Mouse (Mus musculus) CD4-positive helper T cell, adult 2 months (primary cell): ENCODE data around the gene Cacng2.
A peak's percentile ranks its signal among the peaks of the same experiment; 100 is the strongest.

Source experiments
- DNase-seq: peaks from one replicate; pipeline ENCODE4 v3.0.0-alpha.2; 2012; ENCODE audit warnings: low read depth, missing footprints, low spot score

Gene Cacng2

DNA sequence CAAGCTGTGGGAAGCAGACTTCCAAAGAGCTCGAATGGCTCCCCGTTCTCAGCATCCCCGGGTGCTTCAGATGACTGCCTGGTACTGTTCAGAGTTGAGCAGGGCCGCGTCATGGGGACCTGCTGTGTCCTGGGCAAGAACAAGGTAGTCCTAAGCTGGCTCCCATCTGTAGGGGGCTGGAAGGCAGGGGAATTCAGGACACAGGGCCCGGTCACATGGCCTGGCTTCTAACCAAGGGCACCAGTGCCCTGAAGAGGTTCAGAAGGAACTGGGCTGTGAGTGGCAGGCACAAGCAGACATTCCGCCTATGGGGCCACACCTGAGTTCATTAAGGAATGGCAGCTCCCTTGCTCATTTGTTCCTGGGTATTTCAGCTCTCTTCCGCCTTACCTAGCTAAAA is 37.7 kb downstream of the Cacng2 start:
- no peak for DNase-seq

DNA sequence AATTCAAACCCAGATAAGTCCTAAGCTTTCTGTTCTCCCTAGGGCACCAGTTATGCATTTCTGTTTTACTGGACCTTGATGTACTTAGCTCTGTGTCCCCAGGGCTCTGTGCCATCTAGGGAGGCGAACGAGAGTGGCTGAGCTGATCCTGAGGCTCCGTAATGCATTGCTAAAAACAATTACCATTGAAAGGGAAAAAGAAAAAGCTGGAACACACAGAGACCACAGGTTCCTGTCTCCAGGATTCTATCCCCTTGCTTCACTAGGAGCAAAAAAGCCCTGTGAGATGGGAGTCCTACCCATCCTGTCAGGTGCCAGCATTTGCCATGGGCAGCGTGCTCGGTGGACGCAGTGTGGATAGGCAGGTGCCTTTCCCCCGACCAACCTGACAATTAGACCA is 38.4 kb downstream of the Cacng2 start:
- no peak for DNase-seq

DNA sequence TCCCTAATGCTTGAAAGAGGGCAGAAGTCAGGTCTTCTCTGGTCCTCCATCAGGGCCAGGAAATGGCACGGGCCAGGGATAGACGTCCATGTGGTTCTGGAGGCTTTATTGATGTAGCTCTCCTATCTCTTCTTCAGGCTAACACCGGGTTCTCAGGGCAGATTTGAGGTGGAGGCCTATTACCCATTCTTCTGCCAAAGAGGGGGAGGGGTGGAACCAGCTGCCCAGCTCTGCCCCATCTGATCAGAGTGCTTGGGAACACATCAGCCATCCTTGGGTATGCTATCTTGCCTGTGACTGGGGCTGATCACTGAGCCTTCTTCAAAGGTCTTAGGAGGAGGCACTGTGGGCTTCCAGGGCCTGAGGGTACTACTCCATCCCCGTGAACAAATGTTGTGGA is 39.5 kb downstream of the Cacng2 start:
- no peak for DNase-seq

DNA sequence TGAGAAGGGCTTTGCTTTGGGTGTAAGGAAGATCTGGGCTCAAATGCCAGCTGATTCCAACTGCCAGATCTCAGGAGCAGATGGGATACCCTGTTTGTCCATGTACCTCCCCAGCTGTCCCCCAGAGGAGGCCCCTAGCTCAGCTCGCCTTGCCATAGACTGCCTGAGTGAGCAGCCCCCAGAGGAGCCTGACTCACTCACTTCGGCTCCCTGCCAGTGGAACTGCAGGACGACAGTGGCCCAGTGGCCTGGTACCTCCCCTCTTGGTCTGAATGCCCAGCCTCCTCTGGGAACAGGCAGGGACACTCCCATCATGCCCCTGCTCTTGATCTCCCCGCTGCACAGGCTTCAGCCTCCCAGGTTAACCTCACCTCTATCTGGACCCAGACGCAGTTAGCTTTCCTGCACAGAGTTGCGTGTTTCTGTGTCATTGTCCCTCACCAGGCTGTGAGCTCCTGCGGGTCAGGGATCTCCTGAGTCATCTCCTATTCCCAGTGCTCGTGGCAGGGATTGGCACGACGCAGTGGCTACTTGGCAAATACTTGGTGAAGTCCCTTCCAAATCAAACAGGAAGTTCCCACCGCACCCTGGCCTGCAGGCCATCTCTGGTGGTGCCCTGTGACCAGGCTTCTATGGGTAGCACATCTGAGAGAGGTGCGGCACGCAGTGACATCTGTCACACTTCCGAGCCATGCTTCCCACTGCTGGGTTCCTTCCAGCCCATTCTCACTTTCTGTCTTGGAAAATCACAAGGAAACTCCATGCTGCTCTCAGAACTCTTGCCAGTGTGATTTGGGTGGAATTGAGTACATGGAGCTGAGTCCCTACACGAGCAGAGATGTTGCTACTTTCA is 40.8 kb downstream of the Cacng2 start:
- no peak for DNase-seq

DNA sequence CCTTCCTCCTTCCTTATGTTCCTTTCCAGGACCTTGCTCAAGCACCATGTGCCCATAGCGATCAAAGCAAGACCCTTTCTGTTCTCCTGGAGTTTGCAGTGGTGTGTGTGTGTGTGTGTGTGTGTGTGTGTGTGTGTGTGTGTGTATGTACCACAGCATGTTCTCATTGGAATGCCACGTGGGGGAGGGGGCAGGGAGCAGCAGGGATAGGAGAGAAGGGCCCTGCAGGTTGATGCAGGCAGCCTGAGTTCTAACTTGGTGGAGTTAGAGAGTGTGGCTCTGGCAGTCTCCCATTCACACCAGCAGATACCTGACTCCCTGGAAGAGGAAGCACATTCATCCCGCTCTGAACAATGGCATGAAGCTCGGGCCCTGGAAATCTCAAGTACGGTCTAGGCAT is 41.6 kb downstream of the Cacng2 start:
- DNase-seq = no peak

DNA sequence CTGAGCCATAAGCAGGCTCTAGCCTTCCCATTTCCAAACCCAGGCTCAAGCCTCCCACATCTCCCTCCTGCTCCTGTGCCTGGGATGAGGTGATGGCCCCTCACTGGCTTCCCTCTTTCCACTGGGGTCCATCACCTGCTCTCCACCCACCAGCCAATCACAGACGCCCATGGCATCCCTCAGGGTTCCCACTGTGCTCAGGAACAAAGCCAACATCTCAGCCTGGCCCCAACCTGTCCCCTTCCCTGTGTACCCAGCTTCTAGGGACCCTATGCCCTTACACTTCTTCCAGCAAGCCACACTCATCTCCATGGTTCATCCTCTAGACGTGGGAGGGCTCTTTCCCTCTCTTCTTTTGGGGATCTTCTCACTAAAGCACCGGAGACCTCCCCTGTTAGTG is 43.9 kb downstream of the Cacng2 start:
- no peak for DNase-seq

DNA sequence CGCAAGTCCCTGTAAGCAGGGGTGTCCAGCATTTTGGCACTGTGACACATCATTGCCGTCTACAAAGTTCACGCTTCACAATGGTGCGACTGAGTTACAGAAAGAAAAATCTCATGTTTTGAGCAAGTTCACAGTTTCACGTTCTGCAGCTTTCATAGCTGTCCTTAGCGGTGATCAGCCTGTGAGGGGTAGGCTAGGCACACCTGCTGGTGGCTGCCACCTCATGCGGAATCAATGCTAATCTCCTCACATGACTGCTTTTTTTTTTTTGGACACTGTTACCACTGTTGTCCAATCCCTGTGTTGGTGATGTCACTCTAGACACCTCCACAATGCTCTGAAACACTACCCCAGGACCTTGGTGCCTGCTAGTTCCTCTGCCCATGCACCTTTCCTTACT is 46.7 kb downstream of the Cacng2 start:
- DNase-seq = no peak

DNA sequence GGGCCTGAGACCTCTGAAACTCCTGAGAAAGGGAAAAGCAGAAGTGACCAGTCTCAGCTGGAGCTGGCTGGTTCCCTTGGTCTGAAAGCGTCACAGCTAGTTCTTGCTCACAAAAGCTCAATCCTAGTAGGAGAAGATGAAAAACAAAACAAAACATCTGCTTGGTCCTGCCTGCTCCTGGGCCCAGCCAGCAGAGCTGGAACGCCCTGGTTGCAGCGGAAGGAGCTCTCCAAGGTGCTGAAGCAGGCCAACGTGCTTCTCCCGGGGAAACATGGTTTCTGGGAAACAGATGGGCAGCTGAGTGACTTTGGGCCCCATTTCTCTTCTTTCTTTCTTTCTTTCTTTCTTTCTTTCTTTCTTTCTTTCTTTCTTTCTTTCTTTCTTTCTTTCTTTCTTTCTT is 53.4 kb downstream of the Cacng2 start:
- DNase-seq = peak; percentile 14

DNA sequence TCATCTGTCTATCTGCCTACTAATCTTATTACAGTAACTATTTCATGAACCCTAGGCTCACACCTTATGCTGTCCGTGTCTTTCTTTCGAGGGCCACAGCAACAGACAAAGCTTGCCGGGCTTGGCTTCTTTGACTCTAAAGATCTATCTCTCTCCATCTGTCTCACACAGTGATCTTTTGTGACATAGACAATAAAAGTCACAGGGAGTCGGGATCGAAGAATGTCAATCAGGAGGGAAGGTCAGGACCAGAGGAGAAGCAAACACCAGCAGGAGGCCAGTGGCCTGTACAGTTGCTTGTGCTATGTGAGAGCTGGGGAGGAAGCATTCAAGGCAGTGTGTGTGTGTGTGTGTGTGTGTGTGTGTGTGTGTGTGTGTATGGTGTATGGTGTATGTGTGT is 54.3 kb downstream of the Cacng2 start:
- no peak for DNase-seq

DNA sequence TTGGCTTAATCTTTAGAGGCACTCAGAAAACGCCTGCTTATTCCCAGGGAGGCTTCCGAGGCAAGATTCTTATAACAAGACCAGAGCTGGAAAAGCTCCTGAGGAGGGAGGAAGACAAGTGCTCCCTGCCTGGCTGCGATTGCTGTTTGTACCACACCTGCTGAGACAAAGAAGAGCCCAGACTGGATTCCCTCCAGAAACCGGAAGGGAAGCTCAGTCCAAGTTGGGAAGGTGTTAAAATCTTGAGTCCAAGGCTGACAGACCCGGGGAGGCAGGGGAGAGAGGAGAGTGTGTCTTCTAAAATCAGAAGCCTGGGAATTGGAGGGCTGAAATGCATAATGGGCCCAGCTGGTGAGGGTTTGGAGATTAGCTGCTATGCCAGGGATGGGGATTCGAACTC is 55.5 kb downstream of the Cacng2 start:
- no peak for DNase-seq

DNA sequence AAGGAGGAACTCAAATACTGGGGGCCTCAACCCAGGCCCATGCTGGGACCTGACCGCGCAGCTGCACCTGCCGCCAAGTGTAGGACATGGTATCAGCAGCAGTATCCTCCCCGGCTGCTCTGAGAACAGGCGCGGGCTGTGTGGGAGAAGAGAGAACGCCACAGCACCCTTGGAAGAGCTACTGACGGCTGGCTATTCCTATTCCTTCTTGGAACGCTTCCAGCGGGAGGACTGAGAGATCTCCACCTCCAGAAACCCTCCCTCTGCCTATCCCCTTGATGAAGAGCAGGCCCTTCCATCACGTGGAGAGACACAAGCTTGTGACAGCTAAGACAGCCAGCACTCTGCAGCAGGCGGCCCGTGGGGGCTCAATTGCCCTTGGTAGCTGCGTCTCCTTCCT is 57.4 kb downstream of the Cacng2 start:
- no peak for DNase-seq

DNA sequence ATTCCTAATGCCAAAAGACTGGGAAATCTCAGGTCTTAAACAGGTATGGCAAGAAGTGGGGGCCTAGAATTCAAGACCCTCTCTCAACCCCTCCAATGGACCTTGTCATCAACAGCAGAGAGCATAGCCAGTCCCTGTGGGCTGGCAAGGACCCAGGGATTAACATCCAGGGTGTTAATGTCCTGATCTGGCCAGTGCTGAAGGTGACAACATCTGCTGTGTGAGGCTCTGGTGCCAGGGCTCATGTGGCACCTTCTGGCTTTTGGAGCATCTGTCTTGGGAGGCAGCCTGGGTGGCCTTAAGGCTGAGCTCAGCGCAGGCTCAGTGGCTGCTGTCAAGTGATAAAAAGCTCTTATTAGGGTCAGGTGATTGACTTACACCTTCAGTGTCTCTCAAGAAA is 62.9 kb downstream of the Cacng2 start:
- DNase-seq = no peak

DNA sequence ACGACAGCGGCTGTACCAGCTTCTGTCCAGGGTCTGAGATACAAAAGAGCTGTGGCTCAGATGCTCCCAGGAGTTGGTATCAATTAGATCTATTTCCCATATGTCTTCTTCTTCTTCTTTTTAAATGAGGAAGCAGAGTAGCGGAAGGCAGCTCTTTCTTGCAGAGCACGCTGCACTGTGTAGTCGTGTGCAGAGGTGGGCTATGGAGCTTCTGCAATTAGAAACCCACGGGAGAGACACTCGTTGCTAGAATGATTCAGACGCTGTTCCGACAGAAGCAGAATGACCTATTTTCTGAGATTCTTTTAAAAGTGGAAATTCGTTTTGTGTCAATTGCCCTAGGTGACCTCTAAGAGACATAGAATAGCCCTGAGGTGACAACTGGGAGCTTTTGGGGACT is 69.1 kb downstream of the Cacng2 start:
- no peak for DNase-seq

DNA sequence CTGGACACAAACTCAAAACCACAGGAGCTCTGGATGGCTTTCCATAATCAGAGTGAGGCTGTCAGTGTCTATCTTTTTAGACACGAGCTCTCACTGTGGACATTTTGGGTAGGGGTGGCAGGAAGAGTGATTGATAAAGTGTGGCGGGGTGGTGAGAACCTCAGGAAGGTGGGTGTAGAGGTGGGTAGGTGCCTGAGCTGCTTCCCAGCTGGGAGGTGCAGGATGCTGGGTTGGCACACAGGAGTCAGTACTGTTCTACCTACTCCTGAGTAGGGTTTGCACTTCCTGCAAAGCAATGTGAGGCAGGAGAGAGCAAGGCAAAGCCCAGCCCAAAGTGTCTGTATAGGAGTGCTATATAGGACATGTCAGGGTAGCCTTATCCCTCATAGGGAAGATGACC is 69.9 kb downstream of the Cacng2 start:
- no peak for DNase-seq

DNA sequence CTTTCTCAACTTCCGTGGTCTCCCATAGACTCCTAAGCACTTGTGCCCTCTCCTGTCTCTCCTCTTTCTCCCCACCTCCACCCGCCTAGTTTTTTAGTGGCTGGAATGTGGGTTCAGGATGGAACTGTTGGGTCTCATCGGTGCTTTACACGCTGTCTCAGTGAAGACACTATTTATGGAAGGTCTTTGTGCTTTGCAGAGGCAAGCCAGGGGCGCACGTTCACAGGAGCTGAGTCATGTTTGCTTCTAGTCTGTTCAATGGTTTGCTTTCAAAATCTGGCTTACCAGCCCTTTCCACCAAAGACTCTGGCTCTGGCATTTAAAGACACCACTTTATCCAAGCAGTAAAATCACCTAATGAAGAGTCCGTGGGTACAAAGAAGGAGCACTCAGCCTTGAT is 74.0 kb downstream of the Cacng2 start:
- DNase-seq = no peak

DNA sequence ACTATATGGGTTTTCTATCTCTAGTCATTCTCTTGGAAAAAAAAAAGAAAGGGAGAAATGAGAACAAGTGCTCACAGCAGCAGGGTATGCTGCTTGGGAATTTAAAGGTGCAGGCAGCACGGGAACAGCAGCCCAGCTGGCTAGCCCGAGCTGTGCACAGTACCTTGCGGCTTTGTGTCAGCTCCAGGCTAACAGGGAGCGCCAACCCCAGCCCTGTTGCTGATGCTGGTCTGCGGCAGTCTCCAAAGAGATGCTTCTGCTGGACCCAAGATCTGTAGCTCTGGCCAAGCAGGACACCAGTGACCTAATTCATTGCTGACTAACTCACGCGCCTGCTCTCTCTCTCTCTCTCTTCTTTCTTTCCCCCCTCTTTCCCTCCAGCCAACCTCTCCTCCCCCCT is 74.5 kb downstream of the Cacng2 start:
- no peak for DNase-seq

DNA sequence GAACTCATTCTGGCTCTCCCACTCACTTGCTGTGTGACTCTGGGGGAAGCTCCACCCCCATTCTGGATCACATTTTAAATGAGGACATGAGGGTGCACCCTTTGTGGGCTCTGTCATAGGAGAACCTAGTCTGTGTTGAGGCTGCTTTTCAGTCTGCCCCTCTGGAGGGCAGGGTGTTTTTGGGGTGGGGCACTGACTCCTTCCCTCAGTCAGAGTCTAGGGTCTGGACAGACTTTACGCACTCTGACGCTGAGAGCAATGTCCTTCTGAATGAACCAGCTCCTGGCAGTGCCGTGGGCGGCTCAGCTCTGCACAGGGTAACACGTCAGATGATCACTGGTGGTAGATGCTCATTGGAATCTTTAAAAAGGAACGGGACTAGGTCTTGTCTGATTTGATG is 75.0 kb downstream of the Cacng2 start:
- DNase-seq = no peak

DNA sequence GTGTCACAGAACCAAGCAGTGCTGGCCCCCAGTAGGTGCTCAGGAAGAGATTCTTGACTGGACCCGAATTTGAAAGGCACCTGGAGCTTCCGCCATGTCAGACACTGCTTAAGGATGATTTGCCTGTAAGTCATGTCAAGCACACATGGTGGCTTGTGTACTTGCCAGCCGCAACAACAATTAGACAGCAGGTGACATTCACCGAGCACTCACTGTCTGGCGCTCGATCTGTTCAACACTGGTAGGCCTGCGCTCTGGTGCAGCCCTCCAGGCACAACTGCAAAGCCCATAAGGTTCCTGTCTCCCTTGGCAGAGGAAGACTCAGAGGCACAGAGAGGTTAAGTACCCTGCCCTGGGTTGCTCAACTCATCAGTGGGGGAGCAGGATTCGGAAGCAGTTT is 77.1 kb downstream of the Cacng2 start:
- DNase-seq = no peak

DNA sequence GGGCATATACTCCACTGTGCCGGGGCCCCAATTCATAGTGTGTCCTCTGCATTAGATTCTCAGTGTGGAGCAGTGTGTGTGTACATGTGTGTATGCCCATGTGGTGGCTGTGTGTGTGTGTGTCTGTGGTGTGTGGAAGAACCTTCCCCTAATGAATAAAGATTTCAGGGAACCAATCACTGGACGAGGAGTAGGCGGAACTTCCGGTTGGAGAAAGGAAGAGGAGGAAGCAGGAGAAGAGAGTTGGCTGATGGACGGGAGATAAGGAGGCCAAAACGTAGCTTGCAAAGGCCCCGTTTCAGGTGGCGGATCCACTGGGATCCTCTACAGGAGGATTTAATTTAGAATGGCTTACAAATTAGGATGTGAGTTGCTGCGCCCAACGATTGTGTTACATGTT is 82.2 kb downstream of the Cacng2 start:
- DNase-seq = no peak

DNA sequence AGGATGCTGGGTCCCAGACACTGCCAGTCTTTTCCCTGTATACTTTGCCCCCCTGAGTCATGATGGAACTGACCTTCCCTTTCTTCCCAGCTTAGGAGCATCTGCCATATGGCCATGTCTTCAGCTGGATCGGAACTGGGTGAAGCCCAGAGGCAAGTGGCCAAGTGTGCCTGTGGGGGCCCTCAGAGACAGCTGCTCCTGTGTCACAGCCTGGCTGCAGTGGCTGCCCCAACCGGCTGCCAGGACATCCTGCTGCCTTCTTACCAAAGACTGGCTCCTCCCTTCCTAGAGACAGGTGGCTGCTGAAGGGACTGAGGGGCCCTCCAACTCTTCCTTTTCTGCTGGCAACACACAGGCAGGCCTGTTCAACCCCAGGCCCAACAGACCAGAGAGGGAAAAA is 83.2 kb downstream of the Cacng2 start:
- no peak for DNase-seq

DNA sequence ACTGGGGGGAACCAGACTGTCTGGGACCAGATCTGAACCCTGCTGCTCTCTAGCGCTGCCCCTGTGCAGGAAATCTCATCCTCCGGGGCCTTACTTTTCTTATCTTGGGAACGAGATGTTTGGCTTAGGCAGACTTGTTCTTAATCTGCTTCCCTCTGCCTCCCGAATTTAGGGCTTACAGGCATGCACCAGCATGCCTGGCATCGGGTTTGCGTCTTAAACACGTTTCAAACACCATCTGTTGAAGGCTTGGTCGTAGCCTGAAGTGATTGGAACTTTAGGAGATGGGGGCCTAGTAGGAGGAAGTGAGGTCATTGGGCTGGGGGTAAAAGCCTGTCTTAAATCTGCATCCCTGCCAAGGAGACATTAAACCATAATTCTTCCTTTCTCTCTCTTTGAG is 89.9 kb downstream of the Cacng2 start:
- no peak for DNase-seq

DNA sequence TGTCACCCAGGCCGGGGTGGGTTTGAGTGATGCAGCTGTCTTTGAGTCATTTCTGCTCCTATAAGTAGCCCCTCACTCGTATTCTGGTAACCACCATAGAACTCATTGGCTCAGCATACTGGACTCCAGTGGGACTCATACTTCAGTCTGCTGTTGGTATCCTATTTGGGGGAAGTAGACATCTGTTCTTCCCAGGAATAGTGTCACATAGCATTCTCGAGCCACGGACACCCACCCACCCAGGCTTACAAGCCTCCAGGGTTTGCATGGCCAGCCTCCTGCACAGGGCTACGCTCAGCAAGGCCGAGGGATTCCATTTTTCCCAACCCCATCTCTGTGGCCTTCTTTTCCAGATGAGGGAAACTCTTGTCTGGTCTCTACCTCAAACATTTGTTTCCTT is 93.3 kb downstream of the Cacng2 start:
- DNase-seq = no peak

DNA sequence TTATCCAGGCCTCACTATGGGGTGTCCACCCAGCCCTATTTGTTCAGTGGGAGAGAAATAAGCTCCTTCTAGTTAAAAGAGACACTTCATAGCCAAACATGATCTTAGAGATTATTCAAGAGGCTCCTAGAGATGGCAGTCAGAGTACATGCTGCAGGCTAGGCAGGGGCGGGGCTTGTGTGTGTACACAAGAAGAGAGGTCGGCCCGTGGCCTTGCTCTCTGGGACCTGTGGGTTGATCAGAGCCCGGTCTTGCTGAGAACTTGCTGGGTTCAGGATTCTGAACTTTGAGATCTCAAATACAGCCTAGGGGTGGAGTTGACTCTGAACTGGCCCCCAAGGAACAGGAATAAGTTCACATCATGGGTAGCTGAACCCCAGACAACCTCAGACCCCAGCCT is 95.6 kb downstream of the Cacng2 start:
- DNase-seq = no peak

DNA sequence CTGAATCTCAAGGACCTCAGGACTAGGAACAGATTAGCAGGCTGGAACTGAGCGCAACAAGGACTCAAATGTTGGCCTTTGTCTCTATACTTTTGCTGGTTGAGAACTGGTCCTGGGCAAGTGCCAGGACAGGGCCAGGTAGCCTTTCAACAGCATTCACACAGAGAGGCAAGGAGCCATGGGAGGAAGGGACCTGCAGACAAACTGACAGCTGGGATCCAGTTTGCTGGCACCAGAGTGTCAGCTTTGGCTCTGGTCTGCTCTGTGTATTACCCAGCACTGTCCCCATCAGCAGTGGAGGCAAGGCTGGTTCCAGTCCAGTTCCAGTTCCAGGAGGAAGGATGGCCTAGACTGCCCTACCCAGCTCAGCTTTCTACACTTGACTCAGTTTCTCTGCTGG is 105.8 kb downstream of the Cacng2 start:
- DNase-seq = no peak
